ENCODE assay signal across 13 mouse cellular contexts in the genomic region with DNA sequence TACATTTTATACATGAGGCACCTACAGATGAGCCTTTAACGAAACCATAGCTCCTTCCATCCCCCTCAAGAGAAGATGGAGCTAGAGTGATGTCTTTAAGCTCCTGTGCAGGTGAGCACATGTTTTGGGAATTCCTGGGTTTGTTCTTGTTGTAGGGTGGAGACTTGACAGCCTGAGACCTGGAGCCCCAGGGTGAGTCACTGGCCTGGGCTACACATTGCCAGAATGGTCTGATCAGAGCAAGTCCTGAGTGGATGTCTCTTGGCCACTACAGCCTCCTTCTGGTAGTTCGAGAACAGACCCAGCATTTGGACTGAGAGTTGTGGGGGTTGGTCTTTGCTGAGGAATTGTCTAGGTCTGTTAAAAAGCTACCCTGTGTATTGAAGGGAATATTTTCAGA.
"Had no signal": no experiment of that assay in that cellular context is flagged by ENCODE, and none has a peak within 500 bp of the region (broad histone marks: within the 10 kb centered on the region; RNA-seq: fewer than 3 reads in every experiment).

No protein-coding gene starts in this region.

- H3K9ac ChIP-seq: limb, embryonic 13.5 days; stomach, embryonic 15.5 days had no signal

- DNase-seq: kidney, adult 2 months; layer of hippocampus, adult 9-11 months; lung, adult 2 months; lung, postnatal 14 days; lung, postnatal 4 days; midbrain, embryonic 14.5 days; thymus, postnatal 36 days had no signal

- H3K4me3 ChIP-seq: layer of hippocampus, adult 2 months; limb, embryonic 13.5 days; stomach, embryonic 15.5 days had no signal

- H3K27me3 ChIP-seq: limb, embryonic 13.5 days; stomach, embryonic 15.5 days had no signal

- H3K36me3 ChIP-seq: limb, embryonic 13.5 days; stomach, embryonic 15.5 days had no signal

- H3K4me2 ChIP-seq: limb, embryonic 13.5 days; midbrain, embryonic 11.5 days; stomach, embryonic 15.5 days had no signal

- H3K9me3 ChIP-seq: limb, embryonic 13.5 days; stomach, embryonic 15.5 days had no signal

- ATAC-seq: intestine, postnatal 0 days had no signal

- H3K27ac ChIP-seq: kidney, postnatal 0 days; layer of hippocampus, adult 2 months; limb, embryonic 13.5 days; stomach, embryonic 15.5 days had no signal
